Mouse (Mus musculus) ES-E14 (cell line): Measurements from ENCODE around the gene Gpr158. TPM values are rescaled to one million over a fixed set of nuclear protein-coding genes. Genes with fewer than 3 reads are reported as not detected.

Experiments used
- DNase-seq: peaks from one replicate; pipeline ENCODE4 v3.0.0-alpha.2; 2013; ENCODE audit warnings: low read depth, low spot score
- H3K27ac ChIP-seq: 2 replicates; pipeline ENCODE4 v1.5.1; 2012; ENCODE audit warnings: low read depth, mild to moderate bottlenecking, low read length, moderate library complexity, mixed read lengths; ENCODE audit not compliant: poor library complexity, insufficient read depth, severe bottlenecking
- H3K36me3 ChIP-seq: 2 replicates; pipeline ENCODE4 v1.6.1; 2012; ENCODE audit warnings: mild to moderate bottlenecking, low read length, moderate library complexity, mixed read lengths; ENCODE audit not compliant: control insufficient read depth, poor library complexity, insufficient read depth, severe bottlenecking
- H3K4me1 ChIP-seq, 2 experiments: fragments of 150-350 bp in 1 of 2; sonication (generic) in 1 of 2; 2 replicates each; pipeline ENCODE4 v1.6.1; 2012; ENCODE audit warnings: low read length in 2 of 2, mild to moderate bottlenecking in 1 of 2, mixed read lengths in 1 of 2; ENCODE audit not compliant: control insufficient read depth in 2 of 2, insufficient read depth in 2 of 2, poor library complexity in 1 of 2
- H3K4me3 ChIP-seq, 2 experiments: fragments of 150-350 bp in 1 of 2; sonication (generic) in 1 of 2; 2 replicates each; pipeline ENCODE4 v1.5.1; 2012; ENCODE audit warnings: low read length in 2 of 2, low read depth in 1 of 2, mild to moderate bottlenecking in 1 of 2, mixed read lengths in 1 of 2; ENCODE audit not compliant: insufficient read depth in 1 of 2, poor library complexity in 1 of 2, severe bottlenecking in 1 of 2
- H3K9ac ChIP-seq: 2 replicates; pipeline ENCODE4 v1.6.1; 2012; ENCODE audit warnings: low read depth, mild to moderate bottlenecking, low read length, mixed read lengths; ENCODE audit not compliant: poor library complexity, insufficient read depth, severe bottlenecking
- H3K9me3 ChIP-seq: fragments of 150-350 bp; sonication (generic); 2 replicates; pipeline ENCODE4 v1.6.1; 2012; ENCODE audit warnings: low read depth, mild to moderate bottlenecking, low read length; ENCODE audit not compliant: control insufficient read depth, insufficient read depth
- CHD2 ChIP-seq: IDR thresholded peaks from 2 replicates; pipeline ENCODE4 v1.6.1; 2014; ENCODE audit warnings: mild to moderate bottlenecking, low read depth, low read length, inconsistent platforms
- HCFC1 ChIP-seq: IDR thresholded peaks from 2 replicates; pipeline ENCODE4 v1.6.1; 2012; ENCODE audit warnings: low read length, inconsistent platforms, borderline replicate concordance; ENCODE audit not compliant: insufficient read depth
- MAFK ChIP-seq: IDR thresholded peaks from 2 replicates; pipeline ENCODE4 v1.6.1; 2014; ENCODE audit warnings: mild to moderate bottlenecking, low read depth, low read length, inconsistent platforms; ENCODE audit not compliant: insufficient read depth
- ZC3H11A ChIP-seq: IDR thresholded peaks from 2 replicates; pipeline ENCODE4 v1.6.1; 2012; ENCODE audit warnings: low read depth, mild to moderate bottlenecking, inconsistent platforms, low read length, borderline replicate concordance
- ZNF384 ChIP-seq: IDR thresholded peaks from 2 replicates; pipeline ENCODE4 v1.6.1; 2012; ENCODE audit warnings: low read depth, low read length, inconsistent platforms
- in situ Hi-C, 2 experiments: fragments of 600-800 bp; cut with MboI; formaldehyde crosslinking; loops; one replicate each; pipeline ENCODE4 v1.15.1; 2025; ENCODE audit warnings: low sequenced_read_pairs in 2 of 2, inconsistent platforms in 1 of 2; ENCODE audit not compliant: unreplicated experiment in 2 of 2
- total RNA-seq: library from RNA; depleted of rRNA; stranded (reverse); fragments of 300-350 nt; gene quantifications from 2 replicates; pipeline ENCODE4 v1.2.3, GENCODE M21; 2012; rRNA removed

Gpr158 gene
- total RNA-seq, 1 experiment = 0.09 TPM

DNA sequence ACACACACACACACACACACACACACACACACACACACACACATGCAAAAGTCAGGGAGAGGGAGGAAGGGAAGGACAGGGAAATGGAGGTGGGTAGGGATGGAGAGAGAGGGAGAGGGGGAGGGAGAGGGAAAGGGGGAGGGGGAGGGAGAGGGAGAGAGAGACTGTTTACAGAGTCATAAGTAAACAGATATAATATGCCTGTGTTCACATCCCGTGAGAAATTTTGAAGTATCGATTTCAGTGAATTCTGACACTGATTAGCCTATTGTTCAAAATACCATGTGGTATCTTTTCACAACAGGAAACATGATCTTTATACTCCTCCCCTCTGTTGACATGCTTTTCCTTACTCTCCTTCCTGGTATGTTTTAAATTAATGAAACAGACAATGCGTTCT lies 432.3 kb downstream of the Gpr158 start:
- no peak for DNase-seq
- no peak overlapping the region for H3K4me3 ChIP-seq
- in situ Hi-C loops = no loop called here
- no peaks in the 10 kb centered on the region for H3K4me1 ChIP-seq
- H3K9ac ChIP-seq = no peak overlapping the region
- H3K9me3 ChIP-seq = no peaks in the 10 kb centered on the region
- no peaks in the 10 kb centered on the region for H3K36me3 ChIP-seq
- no peak for TF ChIP-seq ZNF384
- TF ChIP-seq ZC3H11A = no peak
- TF ChIP-seq MAFK = no peak
- TF ChIP-seq CHD2 = no peak
- no peak for TF ChIP-seq HCFC1
- no peak overlapping the region for H3K27ac ChIP-seq

DNA sequence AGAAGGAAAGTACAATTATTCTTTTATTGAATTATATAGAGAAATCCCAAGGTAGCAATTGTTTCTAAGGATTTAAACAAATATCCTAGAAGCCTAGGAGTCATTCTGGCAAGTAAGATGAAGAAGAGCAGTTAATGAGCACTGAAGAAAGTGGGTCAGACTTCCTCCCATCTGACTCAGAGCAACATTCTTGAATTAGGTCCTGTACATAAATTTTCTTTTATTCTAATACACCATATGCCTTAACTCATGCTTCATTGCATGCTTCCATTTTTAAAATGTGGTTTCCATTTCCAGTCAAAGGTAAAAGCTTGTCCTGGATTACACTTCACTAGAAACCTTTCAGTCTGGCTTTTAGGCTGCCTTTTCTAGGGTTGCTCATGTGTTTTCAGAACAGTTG lies 432.7 kb downstream of the Gpr158 start:
- H3K36me3 ChIP-seq = no peaks in the 10 kb centered on the region
- no peak overlapping the region for H3K4me3 ChIP-seq
- no peak overlapping the region for H3K27ac ChIP-seq
- DNase-seq = no peak
- TF ChIP-seq CHD2 = no peak
- TF ChIP-seq ZNF384 = no peak
- TF ChIP-seq MAFK = no peak
- no peak for TF ChIP-seq HCFC1
- no peak for TF ChIP-seq ZC3H11A
- no peaks in the 10 kb centered on the region for H3K4me1 ChIP-seq
- no peaks in the 10 kb centered on the region for H3K9me3 ChIP-seq
- in situ Hi-C loops = no loop called here
- H3K9ac ChIP-seq = no peak overlapping the region

DNA sequence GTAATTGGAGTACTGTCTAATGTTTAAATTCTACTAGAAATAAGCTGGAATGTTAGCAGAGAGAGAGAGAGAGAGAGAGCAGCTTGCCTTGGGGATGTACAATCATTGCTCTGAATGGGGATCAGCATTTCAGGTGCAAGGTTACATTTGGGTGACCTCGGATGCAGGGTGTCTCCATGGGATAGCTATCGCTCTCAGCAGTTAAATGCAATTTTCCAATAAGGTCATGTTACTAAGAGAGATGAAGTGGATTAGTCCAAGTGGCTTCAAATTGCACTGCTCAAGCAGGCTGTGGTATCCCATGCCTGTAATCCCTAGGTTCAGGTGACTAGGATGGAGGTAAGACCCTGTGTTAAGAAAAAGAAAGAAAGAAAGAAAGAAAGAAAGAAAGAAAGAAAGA lies 441.2 kb downstream of the Gpr158 start:
- Histone ChIP-seq H3K9me3 (no peaks in the 10 kb centered on the region), H3K4me3 (no peak overlapping the region), H3K27ac (no peak overlapping the region), H3K36me3 (no peaks in the 10 kb centered on the region), H3K9ac (no peak overlapping the region), H3K4me1 (no peaks in the 10 kb centered on the region)
- in situ Hi-C loops = no loop called here
- DNase-seq = no peak
- TF ChIP-seq ZNF384 (no peak), HCFC1 (no peak), ZC3H11A (no peak), CHD2 (no peak), MAFK (no peak)

DNA sequence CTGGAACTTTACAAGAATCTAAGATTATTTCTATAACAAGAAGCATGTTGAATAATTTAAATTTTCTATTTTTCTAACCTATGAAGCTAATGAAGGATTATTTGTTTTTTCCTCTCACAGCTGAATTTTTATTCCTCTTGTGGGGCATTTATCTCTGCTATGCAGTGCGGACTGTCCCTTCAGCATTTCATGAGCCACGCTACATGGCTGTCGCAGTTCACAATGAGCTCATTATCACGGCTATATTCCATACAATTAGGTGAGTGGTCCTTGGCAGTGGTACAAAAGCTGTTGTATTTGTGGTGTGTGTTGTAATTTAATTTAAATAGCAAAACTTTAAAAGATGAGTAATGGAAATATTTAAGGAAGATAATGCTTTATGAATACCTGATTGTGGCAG lies 443.1 kb downstream of the Gpr158 start:
- H3K9ac ChIP-seq = no peak overlapping the region
- no peak overlapping the region for H3K4me3 ChIP-seq
- DNase-seq = no peak
- TF ChIP-seq MAFK = no peak
- no peak for TF ChIP-seq ZNF384
- no peak for TF ChIP-seq HCFC1
- no peak for TF ChIP-seq CHD2
- no peak overlapping the region for H3K27ac ChIP-seq
- in situ Hi-C loops = no loop called here
- H3K4me1 ChIP-seq = no peaks in the 10 kb centered on the region
- no peaks in the 10 kb centered on the region for H3K36me3 ChIP-seq
- H3K9me3 ChIP-seq = no peaks in the 10 kb centered on the region

DNA sequence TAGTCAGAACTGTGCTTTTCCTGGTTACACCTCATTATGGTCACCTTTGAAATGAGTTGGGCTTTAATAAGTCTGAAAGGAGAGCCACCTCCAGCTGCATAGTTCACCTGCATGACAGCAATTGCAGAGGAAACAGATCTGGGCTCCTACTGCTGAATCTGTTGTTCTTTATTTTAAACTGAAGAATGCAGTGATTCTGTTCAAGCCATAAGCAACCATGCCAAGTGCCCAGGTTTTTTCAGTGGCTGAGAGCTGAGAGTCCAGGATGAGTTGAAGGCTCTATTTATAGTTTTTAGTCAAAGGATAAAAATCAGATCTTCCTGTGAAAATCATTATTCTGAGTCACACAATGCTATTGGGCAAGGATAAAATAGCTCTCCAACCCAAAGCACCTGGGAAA lies 496.7 kb downstream of the Gpr158 start:
- H3K36me3 ChIP-seq = no peaks in the 10 kb centered on the region
- no peak for TF ChIP-seq HCFC1
- TF ChIP-seq ZC3H11A = no peak
- no peaks in the 10 kb centered on the region for H3K9me3 ChIP-seq
- no peak overlapping the region for H3K4me3 ChIP-seq
- H3K4me1 ChIP-seq = no peaks in the 10 kb centered on the region
- in situ Hi-C loops = no loop called here
- no peak for DNase-seq
- no peak overlapping the region for H3K9ac ChIP-seq
- no peak overlapping the region for H3K27ac ChIP-seq

Other genes with a start within 250 kb of the Gpr158 start
- gene Enkur, start 162.2 kb upstream of the Gpr158 start, total RNA-seq = 0.31 TPM in 1 of 2 replicates, not detected in the other
- 7.3 and 9.4 TPM in 2 replicates for gene Thnsl1, start 161.8 kb upstream of the Gpr158 start, total RNA-seq